Mouse (Mus musculus): ENCODE measurements around the gene Rc3h2. TPM values are rescaled to one million over a fixed set of nuclear protein-coding genes. Genes with fewer than 3 reads are reported as not detected.
A peak's percentile ranks its signal among the peaks of the same experiment; 100 is the strongest.

Rc3h2 gene
- polyA plus RNA-seq (2014; fragmentation: Nextera tagmentation; extraction: Ambion mirVana) = 14.9 and 15.4 TPM in 2 replicates

- H3K27me3 ChIP-seq (ENCODE audit: control insufficient read depth, insufficient read depth, low read length) = no peaks in the 10 kb centered on the region
- H3K36me3 ChIP-seq (ENCODE audit: control insufficient read depth, insufficient read depth, low read length) = peaks cover 14% of the 10 kb centered on the region
- peak within 1 kb of the TSS; percentile 89 to 95 for H3K27ac ChIP-seq (replicated peaks in 1 of 2; ENCODE audit: control insufficient read depth in 1 of 2, insufficient read depth in 1 of 2, low read depth in 2 of 2, low read length in 2 of 2)
- no peaks in the 10 kb centered on the region for H3K9me3 ChIP-seq (ENCODE audit: control insufficient read depth, low read length)
- H3K4me3 ChIP-seq (ENCODE audit: control insufficient read depth in 1 of 2, insufficient read depth in 1 of 2, low read depth in 1 of 2, low read length in 2 of 2) = peak within 1 kb of the TSS; percentile 97 to 100
- H3K4me2 ChIP-seq (ENCODE audit: low read length) = peak within 1 kb of the TSS; percentile 91
- peaks cover 0 to 12% of the 10 kb centered on the region in 2 experiments; a peak in 2 of 4 replicates for H3K4me1 ChIP-seq (ENCODE audit: control insufficient read depth in 2 of 2, insufficient read depth in 2 of 2, low read length in 2 of 2)
- under 1% methylated on average over 64 of the region's 75 CpGs for WGBS
- ATAC-seq (ENCODE audit: insufficient number of reproducible peaks, insufficient read depth, low FRiP score, low read depth) = peak; percentile 97
- H3K9ac ChIP-seq (ENCODE audit: low read length) = peak within 1 kb of the TSS; percentile 99
These were observed at the start of gene Rc3h2 for GRCm38 (mm10) chr2:37422306-37423304. Gene Rc3h2, minus strand, starts transcription at chr2:37422903.

GRCm38 (mm10) chr2:37466266-37466665 is 43.6 kb upstream of the Rc3h2 start:
- 87% methylated on average over 4 of the region's 4 CpGs for WGBS
- H3K27ac ChIP-seq (replicated peaks in 1 of 2; ENCODE audit: control insufficient read depth in 1 of 2, insufficient read depth in 1 of 2, low read depth in 2 of 2, low read length in 2 of 2) = no peak overlapping the region
- peaks cover 13% of the 10 kb centered on the region for H3K36me3 ChIP-seq (ENCODE audit: control insufficient read depth, insufficient read depth, low read length)

GRCm38 (mm10) chr2:37460707-37461106 is 38.0 kb upstream of the Rc3h2 start:
- no peak overlapping the region for H3K4me2 ChIP-seq (ENCODE audit: low read length)
- H3K9ac ChIP-seq (ENCODE audit: low read length) = no peak overlapping the region
- no peaks in the 10 kb centered on the region for H3K4me1 ChIP-seq (ENCODE audit: control insufficient read depth in 2 of 2, insufficient read depth in 2 of 2, low read length in 2 of 2)
- WGBS = 96% methylated on average over 4 of the region's 4 CpGs
- H3K27ac ChIP-seq (replicated peaks in 1 of 2; ENCODE audit: control insufficient read depth in 1 of 2, insufficient read depth in 1 of 2, low read depth in 2 of 2, low read length in 2 of 2) = no peak overlapping the region
- no peaks in the 10 kb centered on the region for H3K9me3 ChIP-seq (ENCODE audit: control insufficient read depth, low read length)
- H3K27me3 ChIP-seq (ENCODE audit: control insufficient read depth, insufficient read depth, low read length) = no peaks in the 10 kb centered on the region
- no peak for ATAC-seq (ENCODE audit: insufficient number of reproducible peaks, insufficient read depth, low FRiP score, low read depth)
- no peaks in the 10 kb centered on the region for H3K36me3 ChIP-seq (ENCODE audit: control insufficient read depth, insufficient read depth, low read length)
- no peak overlapping the region for H3K4me3 ChIP-seq (ENCODE audit: control insufficient read depth in 1 of 2, insufficient read depth in 1 of 2, low read depth in 1 of 2, low read length in 2 of 2)

More at GRCm38 (mm10) chr2:37466266-37466665, 43.6 kb upstream of the Rc3h2 start:
- no peak overlapping the region for H3K4me2 ChIP-seq (ENCODE audit: low read length)
- no peak overlapping the region for H3K4me3 ChIP-seq (ENCODE audit: control insufficient read depth in 1 of 2, insufficient read depth in 1 of 2, low read depth in 1 of 2, low read length in 2 of 2)
- H3K4me1 ChIP-seq (ENCODE audit: control insufficient read depth in 2 of 2, insufficient read depth in 2 of 2, low read length in 2 of 2) = no peaks in the 10 kb centered on the region
- H3K9me3 ChIP-seq (ENCODE audit: control insufficient read depth, low read length) = no peaks in the 10 kb centered on the region
- ATAC-seq (ENCODE audit: insufficient number of reproducible peaks, insufficient read depth, low FRiP score, low read depth) = no peak
- H3K27me3 ChIP-seq (ENCODE audit: control insufficient read depth, insufficient read depth, low read length) = no peaks in the 10 kb centered on the region
- H3K9ac ChIP-seq (ENCODE audit: low read length) = no peak overlapping the region

GRCm38 (mm10) chr2:37452376-37452760 is 29.7 kb upstream of the Rc3h2 start:
- H3K4me2 ChIP-seq (ENCODE audit: low read length) = peak overlapping the region; percentile 63
- H3K27ac ChIP-seq (replicated peaks in 1 of 2; ENCODE audit: control insufficient read depth in 1 of 2, insufficient read depth in 1 of 2, low read depth in 2 of 2, low read length in 2 of 2) = peak overlapping the region; percentile 52 to 68; a peak in 3 of 4 replicates
- H3K27me3 ChIP-seq (ENCODE audit: control insufficient read depth, insufficient read depth, low read length) = no peaks in the 10 kb centered on the region
- H3K4me3 ChIP-seq (ENCODE audit: control insufficient read depth in 1 of 2, insufficient read depth in 1 of 2, low read depth in 1 of 2, low read length in 2 of 2) = peak overlapping the region; percentile 76 to 92
- H3K4me1 ChIP-seq (ENCODE audit: control insufficient read depth in 2 of 2, insufficient read depth in 2 of 2, low read length in 2 of 2) = peaks cover 0 to 6% of the 10 kb centered on the region in 2 experiments; a peak in 2 of 4 replicates
- ATAC-seq (ENCODE audit: insufficient number of reproducible peaks, insufficient read depth, low FRiP score, low read depth) = peak; percentile 78
- H3K36me3 ChIP-seq (ENCODE audit: control insufficient read depth, insufficient read depth, low read length) = no peaks in the 10 kb centered on the region
- peak overlapping the region; percentile 91 for H3K9ac ChIP-seq (ENCODE audit: low read length)
- no peaks in the 10 kb centered on the region for H3K9me3 ChIP-seq (ENCODE audit: control insufficient read depth, low read length)
- under 1% methylated on average over 23 of the region's 24 CpGs for WGBS

GRCm38 (mm10) chr2:37451667-37452375 is 29.1 kb upstream of the Rc3h2 start:
- Histone ChIP-seq H3K4me1 (ENCODE audit: control insufficient read depth in 2 of 2, insufficient read depth in 2 of 2, low read length in 2 of 2) (peaks cover 0 to 6% of the 10 kb centered on the region in 2 experiments; a peak in 2 of 4 replicates), H3K36me3 (ENCODE audit: control insufficient read depth, insufficient read depth, low read length) (no peaks in the 10 kb centered on the region), H3K27ac (replicated peaks in 1 of 2; ENCODE audit: control insufficient read depth in 1 of 2, insufficient read depth in 1 of 2, low read depth in 2 of 2, low read length in 2 of 2) (peak overlapping the region; percentile 76 to 78), H3K4me2 (ENCODE audit: low read length) (peak overlapping the region; percentile 63), H3K9me3 (ENCODE audit: control insufficient read depth, low read length) (no peaks in the 10 kb centered on the region), H3K4me3 (ENCODE audit: control insufficient read depth in 1 of 2, insufficient read depth in 1 of 2, low read depth in 1 of 2, low read length in 2 of 2) (peak overlapping the region; percentile 76 to 92), H3K27me3 (ENCODE audit: control insufficient read depth, insufficient read depth, low read length) (no peaks in the 10 kb centered on the region), H3K9ac (ENCODE audit: low read length) (peak overlapping the region; percentile 91)
- 9% methylated on average over 34 of the region's 44 CpGs for WGBS
- ATAC-seq (ENCODE audit: insufficient number of reproducible peaks, insufficient read depth, low FRiP score, low read depth) = peak; percentile 97

GRCm38 (mm10) chr2:37442611-37443591 is 20.2 kb upstream of the Rc3h2 start, which contains the start of the genes Zbtb26, Zbtb6 and Rabgap1:
Gene Zbtb26, minus strand, starts transcription at chr2:37443135.
Gene Zbtb6, minus strand, starts transcription at chr2:37443171.
Gene Rabgap1, plus strand, starts transcription at chr2:37443279.
- Histone ChIP-seq H3K4me1 (ENCODE audit: control insufficient read depth in 2 of 2, insufficient read depth in 2 of 2, low read length in 2 of 2) (peaks cover 0 to 13% of the 10 kb centered on the region in 2 experiments; a peak in 1 of 4 replicates), H3K9me3 (ENCODE audit: control insufficient read depth, low read length) (no peaks in the 10 kb centered on the region), H3K9ac (ENCODE audit: low read length) (peak within 1 kb of the TSS; percentile 88), H3K36me3 (ENCODE audit: control insufficient read depth, insufficient read depth, low read length) (peaks cover 6% of the 10 kb centered on the region; the same call in 1 of the 2 replicates), H3K27ac (replicated peaks in 1 of 2; ENCODE audit: control insufficient read depth in 1 of 2, insufficient read depth in 1 of 2, low read depth in 2 of 2, low read length in 2 of 2) (peak within 1 kb of the TSS; percentile 74 to 94), H3K27me3 (ENCODE audit: control insufficient read depth, insufficient read depth, low read length) (no peaks in the 10 kb centered on the region), H3K4me3 (ENCODE audit: control insufficient read depth in 1 of 2, insufficient read depth in 1 of 2, low read depth in 1 of 2, low read length in 2 of 2) (peak within 1 kb of the TSS; percentile 78 to 99), H3K4me2 (ENCODE audit: low read length) (peak within 1 kb of the TSS; percentile 75)
- WGBS = under 1% methylated on average over 51 of the region's 51 CpGs
- peak; percentile 97 for ATAC-seq (ENCODE audit: insufficient number of reproducible peaks, insufficient read depth, low FRiP score, low read depth)

Measured in heart, embryonic 14.5 days (tissue).